Mouse (Mus musculus) mouse trophoblast stem cell (cell line): ENCODE data around the gene Ttyh1.

Experiments used
- in situ Hi-C, 2 experiments: fragments of 300-500 bp; cut with MseI, MboI; formaldehyde crosslinking; loops; 2 replicates in 1 of 2; 3 replicates in 1 of 2; pipeline ENCODE4 v1.15.1; 2025

Ttyh1 gene

DNA sequence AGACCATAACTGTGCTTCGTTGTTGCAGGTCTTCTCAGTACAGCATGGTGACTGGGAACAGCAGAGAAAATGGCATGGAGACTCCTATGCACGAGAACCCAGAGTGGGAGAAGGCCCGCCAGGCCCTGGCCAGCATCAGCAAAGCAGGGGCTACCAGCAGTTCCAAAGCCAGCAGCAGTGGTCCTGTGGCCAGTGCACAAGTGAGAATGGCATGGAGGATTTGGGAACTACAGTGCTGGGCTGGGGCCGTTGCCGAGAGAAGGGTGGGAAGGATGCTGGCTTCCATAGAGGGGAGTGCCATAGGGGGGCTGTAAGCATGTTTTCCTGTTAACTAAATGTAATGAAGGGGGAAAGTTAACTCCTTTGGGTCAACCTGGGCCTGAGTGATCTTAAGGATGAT is 20.2 kb downstream of the Ttyh1 start:
- in situ Hi-C loops = loop anchor here in 1 of 2 experiments (25.0 kb wide), 1 partner anchor 427 kb away; the partner anchor contains the start of genes Pirb and Rps9

DNA sequence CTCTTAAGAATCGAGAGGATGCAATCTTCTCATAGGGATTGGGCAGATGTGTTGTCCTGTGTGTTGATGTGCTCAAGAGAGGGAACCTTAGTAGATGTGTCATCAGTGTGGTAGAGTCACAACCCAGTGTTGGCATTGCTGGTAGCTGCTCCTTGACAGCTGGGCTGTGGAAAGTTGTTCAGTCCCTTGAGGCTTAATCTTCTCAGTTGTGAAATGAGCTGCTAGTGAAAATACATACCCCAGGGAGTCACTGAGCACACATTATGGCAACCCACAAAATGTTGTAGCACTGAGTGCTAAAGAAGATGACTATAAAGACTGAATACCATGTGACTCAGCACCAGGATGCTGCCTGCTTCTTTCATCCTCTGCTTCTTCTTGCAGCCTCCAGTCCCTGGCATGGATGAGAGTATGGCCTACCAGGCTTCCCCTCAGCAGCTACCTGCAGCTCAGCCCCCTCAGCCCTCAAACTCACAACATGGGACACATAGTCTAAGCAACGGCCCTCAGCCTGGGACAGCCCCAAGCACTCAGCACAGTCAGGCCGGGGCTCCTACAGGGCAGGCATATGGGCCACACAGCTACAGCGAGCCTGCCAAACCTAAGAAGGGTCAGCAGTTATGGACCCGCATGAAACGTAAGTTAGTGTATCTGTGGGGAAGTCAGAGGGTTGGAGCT is 22.6 kb downstream of the Ttyh1 start:
- in situ Hi-C loops = loop anchor here in 1 of 2 experiments (25.0 kb wide), 1 partner anchor 429 kb away; the partner anchor contains the start of genes Pirb and Rps9

DNA sequence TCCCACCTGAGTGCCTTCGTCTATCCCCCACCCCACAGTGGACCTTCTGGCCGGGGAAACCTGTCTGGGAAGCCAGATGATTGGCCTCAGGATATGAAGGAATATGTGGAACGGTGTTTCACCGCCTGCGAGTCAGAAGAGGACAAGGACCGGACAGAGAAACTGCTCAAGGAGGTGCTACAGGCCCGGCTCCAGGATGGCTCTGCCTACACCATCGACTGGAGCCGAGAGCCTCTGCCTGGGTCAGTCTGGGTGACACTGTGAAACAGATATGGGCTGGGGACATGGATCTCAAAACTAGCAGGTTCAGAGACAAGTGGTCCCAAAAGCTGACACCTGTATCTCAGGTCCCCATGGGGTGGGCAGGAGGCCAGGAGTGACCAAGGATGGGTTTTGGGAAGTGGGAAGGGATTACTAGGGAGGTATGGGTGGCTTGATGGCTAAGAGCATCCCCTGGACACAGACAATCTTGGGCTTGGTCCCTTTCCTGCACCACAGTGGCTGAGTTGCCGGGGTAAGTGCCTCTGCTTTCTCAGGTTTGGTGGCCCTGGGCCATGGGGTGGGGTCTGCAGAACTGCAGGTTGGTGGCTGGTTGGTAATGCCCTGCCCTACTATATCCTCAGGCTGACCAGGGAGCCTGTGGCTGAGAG is 23.7 kb downstream of the Ttyh1 start:
- in situ Hi-C loops = loop anchor here in 1 of 2 experiments (25.0 kb wide), 1 partner anchor 431 kb away; the partner anchor contains the start of genes Pirb and Rps9

DNA sequence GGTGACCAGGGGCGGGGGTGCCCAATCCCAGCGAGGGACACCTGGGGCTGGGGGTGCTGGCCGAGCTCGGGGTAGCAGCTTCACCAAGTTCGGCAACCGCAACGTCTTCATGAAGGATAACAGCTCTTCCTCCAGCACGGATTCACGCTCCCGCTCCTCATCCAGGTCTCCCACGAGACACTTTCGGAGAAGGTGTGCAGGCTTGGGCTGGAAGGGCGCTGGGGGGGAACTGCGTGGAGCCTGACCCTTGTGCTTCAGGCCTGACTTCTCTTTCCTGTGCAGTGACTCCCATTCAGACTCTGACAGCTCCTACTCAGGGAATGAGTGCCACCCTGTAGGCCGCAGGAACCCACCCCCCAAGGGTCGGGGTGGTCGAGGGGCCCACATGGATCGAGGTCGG is 24.3 kb downstream of the Ttyh1 start:
- in situ Hi-C loops = loop anchor here in 1 of 2 experiments (25.0 kb wide), 1 partner anchor 431 kb away; the partner anchor contains the start of genes Pirb and Rps9

DNA sequence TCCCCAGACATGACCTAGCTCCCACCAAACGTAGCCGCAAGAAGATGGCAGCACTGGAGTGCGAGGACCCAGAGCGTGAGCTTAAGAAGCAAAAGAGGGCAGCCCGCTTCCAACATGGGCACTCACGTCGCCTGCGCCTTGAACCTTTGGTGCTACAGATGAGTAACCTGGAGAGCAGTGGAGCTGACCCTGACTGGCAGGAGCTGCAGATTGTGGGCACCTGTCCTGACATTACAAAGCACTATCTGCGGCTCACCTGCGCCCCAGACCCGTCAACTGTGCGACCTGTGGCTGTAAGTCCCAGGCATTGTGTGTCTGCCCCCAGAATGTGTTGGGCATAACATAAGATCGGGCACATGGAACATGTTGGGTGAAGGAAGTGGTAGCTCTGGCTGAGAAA is 24.8 kb downstream of the Ttyh1 start:
- in situ Hi-C loops = loop anchor here in 1 of 2 experiments (25.0 kb wide), 1 partner anchor 432 kb away; the partner anchor contains the start of genes Pirb and Rps9

DNA sequence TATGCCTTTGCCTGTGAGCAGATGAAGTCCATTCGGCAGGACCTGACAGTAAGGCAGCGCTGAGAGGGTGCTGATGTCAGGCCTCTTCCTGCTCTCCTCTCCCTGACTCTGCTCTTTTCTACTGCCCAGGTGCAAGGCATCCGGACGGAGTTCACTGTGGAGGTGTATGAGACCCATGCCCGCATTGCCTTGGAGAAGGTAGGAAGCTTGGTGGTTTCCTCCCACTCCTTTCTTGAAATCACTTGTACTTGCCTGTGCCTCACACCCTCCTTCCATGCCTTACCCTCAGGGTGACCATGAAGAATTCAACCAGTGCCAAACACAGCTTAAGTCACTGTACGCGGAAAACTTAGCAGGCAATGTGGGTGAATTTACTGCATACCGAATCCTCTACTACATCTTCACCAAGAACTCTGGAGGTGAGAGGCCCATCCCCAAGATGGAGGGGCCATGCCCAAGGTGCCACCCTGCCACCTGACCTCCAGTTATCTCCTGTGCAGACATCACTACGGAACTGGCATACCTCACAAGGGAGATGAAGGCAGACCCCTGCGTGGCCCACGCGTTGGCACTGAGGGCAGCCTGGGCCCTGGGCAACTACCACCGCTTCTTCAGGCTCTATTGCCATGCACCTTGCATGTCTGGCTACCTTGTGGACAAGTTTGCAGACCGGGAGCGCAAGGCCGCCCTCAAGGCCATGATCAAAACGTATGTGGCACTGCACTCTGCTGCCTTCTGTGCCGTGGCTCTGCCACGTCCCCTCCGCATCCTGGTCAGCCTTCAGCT is 25.8 kb downstream of the Ttyh1 start:
- in situ Hi-C loops = loop anchor here in 1 of 2 experiments (25.0 kb wide), 1 partner anchor 433 kb away; the partner anchor contains the start of genes Pirb and Rps9

DNA sequence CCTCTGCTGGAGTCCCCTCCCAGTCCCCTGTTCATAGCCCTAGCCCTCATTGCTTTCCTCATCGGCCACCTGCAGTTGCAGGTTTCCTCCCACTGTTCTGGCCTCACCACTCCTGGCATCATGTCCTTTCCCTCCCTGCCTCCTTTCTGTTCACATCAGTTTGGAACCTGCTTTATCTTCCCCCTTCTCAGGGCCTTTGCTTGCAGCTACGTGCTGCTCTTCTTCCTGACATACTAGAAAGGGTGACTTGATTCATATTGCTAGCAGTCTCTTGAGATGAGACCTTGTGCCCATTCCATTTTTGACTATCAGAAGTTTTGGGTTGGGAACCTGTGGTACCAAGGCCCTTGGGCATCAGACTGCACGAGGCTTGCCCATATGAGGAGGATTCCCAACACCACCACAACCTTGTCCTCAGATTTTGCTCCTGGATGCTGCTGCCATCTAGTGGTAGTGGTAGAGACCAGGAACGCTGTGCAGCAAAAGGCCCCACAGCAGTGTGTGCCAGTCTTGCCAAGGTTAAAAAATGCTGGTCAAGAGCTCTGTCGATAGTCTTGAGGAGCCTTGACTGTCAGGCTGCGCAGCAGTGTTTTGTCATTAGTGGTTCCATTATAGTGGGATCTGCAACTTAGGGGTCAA is 26.5 kb downstream of the Ttyh1 start:
- in situ Hi-C loops = loop anchor here in 1 of 2 experiments (25.0 kb wide), 1 partner anchor 433 kb away; the partner anchor contains the start of genes Pirb and Rps9

DNA sequence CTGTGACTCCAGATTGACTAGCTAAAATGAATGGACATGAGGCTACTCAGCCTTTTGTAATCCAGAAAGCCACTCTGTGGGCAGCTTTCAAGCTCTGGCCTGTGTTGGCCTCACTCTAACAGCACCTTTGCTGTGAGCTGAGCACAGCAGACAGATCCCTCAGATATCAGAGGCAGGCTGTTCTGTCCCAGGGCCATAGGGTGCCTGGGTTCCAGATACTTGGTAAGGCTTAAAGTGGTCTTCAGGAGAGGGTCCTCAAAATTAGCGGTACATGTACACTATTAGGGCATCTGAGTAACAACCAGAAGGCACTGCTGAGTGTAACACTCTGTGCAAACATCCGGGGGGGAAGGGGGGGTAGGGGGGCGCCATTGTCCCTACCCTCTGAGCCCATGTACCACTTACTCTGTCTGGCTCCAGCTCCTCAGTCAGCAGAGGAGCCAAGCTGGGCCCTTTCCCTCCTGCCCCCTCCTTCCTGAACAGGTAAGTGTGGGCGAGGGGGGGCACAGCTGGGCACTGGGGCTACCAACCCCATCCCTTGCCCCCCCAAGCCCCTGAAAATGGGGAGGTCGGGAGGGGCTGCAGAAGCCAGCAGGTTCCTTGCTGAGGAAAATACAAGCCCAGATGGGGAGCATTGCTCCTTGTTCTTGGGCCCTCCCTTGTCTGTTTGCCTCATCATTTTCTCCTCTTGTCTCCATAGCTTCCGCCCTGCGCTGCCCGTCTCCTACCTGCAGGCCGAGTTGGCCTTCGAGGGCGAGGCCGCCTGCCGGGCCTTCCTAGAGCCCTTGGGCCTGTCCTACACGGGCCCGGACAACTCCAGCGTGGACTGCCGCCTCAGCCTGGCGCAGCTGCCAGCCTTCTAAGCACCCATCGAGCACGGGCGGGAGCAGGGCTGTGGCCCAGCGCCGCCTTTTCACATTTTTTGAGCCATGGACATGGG is 27.3 kb downstream of the Ttyh1 start:
- in situ Hi-C loops = loop anchor here in 1 of 2 experiments (25.0 kb wide), 1 partner anchor 434 kb away; the partner anchor contains the start of genes Pirb and Rps9

DNA sequence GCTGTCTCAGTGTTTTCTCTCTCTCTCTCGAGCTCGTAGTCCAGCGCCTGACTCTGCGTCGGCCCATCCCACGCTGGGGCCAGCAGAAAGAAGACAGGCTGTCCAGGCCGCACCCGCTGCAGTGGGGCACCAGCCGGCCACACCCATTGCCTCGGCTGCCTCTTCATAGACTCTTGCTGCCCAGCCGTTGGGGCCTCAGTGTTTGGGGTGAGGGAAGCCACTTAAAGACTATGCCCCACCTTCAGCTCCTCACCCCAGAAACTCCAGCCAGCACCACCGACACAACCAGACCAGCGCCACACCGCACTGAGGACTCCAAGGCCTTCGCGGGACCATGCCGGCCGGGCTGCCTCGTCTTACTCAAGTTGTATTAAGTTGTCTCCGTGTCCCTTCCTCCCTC is 28.2 kb downstream of the Ttyh1 start:
- in situ Hi-C loops = loop anchor here in 1 of 2 experiments (25.0 kb wide), 1 partner anchor 435 kb away; the partner anchor contains the start of genes Pirb and Rps9

DNA sequence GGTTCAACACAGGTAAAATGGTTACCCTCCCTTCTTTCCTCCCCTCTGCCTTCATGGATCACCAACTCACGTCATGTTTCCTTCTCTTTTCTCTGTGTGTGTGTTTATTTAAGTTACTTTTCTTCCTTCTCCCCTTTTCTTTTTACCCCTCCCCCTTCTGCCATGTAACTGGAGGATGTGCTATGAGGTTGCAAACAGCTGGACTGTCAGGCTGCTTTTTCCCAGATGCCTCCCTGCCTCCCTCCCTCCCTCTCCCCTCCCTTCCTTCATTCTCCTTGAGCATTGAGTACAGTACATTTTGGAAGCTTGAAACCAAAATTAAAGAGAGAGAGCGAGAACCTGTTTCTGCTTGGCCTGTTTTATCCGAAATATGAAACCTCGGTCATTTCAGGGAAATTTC is 28.6 kb downstream of the Ttyh1 start:
- in situ Hi-C loops = loop anchor here in 1 of 2 experiments (25.0 kb wide), 1 partner anchor 436 kb away; the partner anchor contains the start of genes Pirb and Rps9

DNA sequence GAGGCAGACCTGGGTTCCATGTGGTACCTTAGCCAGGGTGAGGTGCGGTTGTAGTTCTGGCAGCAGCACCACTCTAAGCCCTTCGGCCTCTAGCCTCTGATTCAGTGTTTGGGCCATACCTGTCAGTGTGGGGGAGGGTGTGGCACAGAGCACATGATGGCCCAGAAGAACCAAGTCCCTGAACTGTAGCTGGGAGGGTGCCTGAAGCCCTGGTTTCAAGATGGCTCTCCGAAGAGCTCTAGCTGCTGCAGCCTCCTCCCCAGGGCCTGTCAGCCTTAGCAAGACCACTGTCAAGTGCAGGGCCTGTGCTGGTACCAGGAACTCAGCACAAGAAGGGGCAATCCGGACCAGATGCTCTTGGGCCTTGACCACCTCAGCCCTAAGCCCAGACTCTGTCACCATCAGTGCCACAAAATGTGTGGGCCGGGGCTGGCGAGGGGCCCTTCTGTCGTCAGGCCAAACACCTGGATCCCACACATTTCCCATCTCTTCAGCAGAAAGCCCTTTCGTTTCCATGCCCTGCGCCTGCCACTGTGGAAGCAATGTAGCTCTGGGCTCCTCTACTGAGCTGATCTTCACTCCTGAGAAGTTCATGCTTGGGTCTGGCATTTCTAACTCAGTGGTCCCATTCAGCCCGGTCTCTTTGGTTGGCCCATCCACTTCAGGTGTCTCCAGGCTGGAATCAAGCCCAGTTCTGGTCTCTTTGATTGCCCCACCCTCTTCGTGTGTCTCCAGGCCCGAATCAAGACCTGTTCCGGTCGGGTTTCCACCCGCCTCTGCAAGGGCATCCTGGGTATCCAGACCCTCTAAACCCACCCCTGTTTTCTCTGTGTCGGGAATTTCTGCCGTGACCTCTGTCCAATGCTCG is 29.4 kb downstream of the Ttyh1 start:
- in situ Hi-C loops = loop anchor here in 1 of 2 experiments (25.0 kb wide), 1 partner anchor 436 kb away; the partner anchor contains the start of genes Pirb and Rps9

DNA sequence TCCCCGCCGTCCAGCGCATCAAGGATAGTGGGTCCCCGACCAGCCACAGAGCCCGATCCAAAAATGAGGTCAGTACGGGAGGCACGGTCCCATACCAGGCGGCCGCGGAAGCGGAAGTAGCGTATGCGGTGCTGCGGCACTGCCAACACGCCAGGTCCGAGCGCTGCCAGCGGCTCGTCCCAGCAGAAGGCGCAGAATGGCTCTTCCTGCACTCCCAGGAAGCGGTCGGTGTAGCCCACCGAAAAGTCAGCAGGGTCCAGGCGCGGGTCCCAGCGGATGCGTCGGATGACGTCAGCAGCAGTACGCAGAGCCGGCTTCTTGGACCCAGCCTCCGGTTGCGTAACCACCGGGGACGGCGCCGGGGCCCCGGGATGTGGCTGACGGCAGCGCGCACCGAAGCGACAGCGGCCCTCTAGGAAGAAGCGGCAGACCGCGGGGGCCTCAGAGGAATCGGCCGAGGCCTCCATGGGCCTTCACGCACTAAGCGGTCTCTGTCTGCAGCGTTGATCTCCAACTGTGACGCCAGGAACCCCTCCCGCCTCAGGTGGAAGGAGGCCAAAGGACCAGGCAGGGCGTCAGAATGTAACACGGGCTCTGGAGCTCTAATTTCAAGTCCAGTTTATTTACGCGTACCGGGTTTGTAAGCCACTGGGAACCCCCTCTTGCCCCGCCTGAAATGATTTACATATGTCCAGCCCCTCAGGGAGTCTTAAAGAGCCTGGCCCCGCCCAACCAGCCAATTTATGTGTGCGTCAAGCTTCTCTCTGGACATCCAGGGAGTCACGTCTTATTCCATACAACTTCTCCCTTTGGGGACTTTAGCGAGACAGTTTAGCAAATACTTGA is 30.2 kb downstream of the Ttyh1 start:
- in situ Hi-C loops = loop anchor here in 1 of 2 experiments (25.0 kb wide), 1 partner anchor 437 kb away; the partner anchor contains the start of genes Pirb and Rps9

DNA sequence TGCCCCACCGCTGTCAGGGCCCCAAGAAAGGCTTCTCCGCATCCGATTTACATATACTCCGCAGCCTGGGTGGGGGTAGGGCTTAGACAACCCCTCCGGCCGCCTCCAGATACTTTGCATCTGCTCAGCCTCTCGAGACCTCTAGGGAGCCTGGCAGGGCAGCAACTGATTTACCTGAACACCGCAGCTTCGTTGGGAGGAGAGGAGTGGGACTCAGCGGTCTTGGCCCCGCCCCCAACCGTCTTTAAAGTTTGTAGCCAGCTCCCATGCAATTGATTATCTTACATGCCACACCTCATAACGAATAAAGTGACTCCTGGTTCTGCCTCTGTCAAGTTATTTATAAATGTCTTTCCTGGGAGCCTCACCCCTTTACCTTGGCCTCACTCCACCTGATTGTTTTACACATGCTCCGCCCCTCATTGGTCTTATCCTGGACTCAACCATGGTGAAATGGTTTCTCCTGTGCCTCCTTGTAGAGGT is 30.9 kb downstream of the Ttyh1 start, which contains the start of gene Leng9:
Gene Leng9 (minus strand): TSS at position 316 of the 483 bp plus-strand sequence.
- in situ Hi-C loops = no loop called here

DNA sequence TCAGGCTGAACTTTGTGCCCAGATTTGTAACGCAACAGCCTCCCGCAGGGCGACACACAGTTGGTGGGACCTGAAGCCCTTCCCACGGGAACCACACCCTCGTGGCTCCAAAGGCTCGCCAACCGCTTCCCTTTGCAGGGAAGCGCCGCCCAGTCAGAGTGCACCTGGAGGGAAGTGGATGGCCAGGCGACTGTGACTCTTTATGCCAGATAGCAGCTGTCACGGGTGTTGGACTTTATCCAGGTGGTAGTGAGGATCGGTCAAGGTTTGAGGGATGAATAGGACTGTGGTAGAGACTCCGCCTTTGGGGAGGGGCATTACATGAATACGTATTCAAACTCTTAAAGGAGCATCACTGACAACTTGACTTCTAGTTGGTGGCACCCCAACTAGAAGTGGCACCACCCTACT is 31.6 kb downstream of the Ttyh1 start:
- in situ Hi-C loops = no loop called here

DNA sequence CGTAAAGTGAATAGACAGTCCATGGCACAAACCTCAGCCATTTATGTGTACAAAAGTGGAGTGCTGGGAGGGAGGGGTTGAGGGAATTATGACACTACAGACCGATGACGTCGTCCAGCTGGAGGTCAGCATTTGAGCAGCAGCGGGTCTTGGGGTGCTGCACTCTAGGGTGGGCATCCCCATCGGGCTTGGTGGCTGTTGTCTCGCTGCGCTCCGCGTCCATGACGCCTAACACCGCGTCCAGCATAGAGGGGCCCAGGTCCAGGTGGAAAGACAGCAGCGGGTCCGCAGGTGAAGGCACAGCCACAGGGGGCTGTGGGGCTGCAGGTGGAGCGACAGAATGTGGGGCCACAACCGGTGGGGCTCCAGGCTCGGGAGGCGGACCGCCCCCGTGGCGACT is 32.0 kb downstream of the Ttyh1 start:
- in situ Hi-C loops = no loop called here

DNA sequence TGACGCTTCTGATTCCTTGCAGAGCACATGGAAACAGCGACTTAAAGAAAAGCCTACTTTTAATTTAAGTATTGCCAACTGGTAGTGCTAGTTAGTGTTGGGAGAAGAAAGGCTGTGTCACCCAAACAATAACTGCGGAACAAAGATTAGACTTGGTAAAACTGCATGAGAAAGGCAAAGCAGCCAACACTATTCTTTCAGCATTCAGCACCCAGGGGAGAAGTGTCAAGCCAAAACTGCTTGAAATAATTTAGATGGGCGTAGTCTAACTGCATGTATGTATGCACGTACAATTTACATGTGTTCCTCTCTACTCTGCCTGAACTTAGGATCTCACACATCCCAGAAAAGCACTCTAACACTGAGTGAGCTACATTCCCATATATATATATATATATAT is 35.1 kb downstream of the Ttyh1 start:
- in situ Hi-C loops = no loop called here

DNA sequence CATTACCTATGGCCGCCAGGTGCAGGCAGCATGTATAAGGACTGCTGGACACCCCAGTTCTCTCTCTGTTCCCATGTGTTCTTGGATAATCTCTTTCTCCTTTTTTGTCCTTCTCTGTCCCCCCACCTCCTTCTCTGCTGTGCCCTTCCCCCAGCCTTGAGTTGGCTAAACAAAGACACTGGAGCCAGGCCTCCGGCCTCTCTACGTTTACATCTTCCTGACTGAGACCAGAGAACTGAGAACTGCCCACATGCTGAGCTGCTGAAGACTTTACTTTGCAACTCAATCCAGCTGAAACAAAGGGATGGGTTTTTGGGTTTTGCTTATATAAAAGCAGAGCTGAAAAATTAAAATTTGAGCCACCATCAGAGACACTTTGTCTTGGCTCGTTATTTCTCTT is 35.8 kb downstream of the Ttyh1 start:
- in situ Hi-C loops = no loop called here
